Mouse (Mus musculus): ENCODE measurements around the gene 1110004F10Rik. TPM values are rescaled to one million over a fixed set of nuclear protein-coding genes. Genes with fewer than 3 reads are reported as not detected.

Gene 1110004F10Rik
- polyA plus RNA-seq, 1 experiment from 2014 or later: 308 TPM

DNA sequence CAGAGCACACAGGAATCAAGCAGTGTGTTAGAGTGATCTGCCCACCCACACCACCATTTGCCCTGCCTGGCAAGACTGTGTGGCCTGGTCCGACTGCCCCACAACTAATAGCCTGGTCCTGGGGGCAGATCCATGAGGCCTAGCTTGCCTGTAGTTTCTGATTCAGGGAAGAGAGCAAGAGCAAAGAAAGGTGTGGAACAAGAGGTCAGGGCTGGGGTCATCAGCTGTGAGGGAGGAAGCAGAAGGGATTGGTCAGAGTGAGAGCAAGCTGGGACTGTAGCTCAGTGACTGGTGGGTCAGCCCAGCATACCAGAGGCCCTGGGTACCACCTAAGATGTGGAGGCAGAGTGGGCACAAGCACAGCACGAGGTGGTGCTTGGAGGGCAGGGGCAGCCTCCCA, 87.9 kb downstream of the 1110004F10Rik start:
- no peak overlapping the region for H3K27ac ChIP-seq
- 71% methylated on average over 2 of the region's 2 CpGs for WGBS
- ATAC-seq (ENCODE audit: insufficient number of reproducible peaks, insufficient read depth, low FRiP score, low TSS enrichment, low read depth): no peak
- H3K27me3 ChIP-seq: no peaks in the 10 kb centered on the region
- H3K9me3 ChIP-seq: no peaks in the 10 kb centered on the region
- no peaks in the 10 kb centered on the region for H3K36me3 ChIP-seq
- H3K9ac ChIP-seq: no peak overlapping the region
- H3K4me2 ChIP-seq: no peak overlapping the region
- H3K4me1 ChIP-seq: peaks cover 29% of the 10 kb centered on the region
- no peak overlapping the region for H3K4me3 ChIP-seq

DNA sequence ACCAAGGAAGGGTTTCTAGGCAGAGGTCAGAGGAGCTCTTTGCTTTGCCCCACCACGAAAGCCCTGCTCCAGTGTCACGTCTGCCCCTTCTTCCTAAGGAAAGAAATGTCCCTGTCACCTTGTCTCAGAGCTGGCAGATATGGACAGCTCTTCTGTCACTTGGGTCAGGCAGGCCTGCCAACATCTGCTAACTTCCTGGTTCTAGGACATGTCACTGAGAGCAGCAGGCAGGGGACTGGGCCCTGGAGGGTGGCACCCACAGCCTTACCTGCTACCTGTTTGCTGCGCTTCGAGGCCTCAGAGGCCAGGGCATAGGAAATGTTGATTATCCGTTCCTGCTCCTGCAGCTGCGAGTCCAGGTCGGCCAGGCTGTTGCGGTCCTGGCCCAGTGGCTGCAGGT, 89.1 kb downstream of the 1110004F10Rik start:
- no peak for ATAC-seq (ENCODE audit: insufficient number of reproducible peaks, insufficient read depth, low FRiP score, low TSS enrichment, low read depth)
- H3K4me2 ChIP-seq: no peak overlapping the region
- no peaks in the 10 kb centered on the region for H3K27me3 ChIP-seq
- no peak overlapping the region for H3K27ac ChIP-seq
- no peak overlapping the region for H3K9ac ChIP-seq
- H3K4me1 ChIP-seq: peaks cover 17% of the 10 kb centered on the region
- H3K36me3 ChIP-seq: no peaks in the 10 kb centered on the region
- WGBS: 93% methylated on average over 8 of the region's 8 CpGs
- no peak overlapping the region for H3K4me3 ChIP-seq
- H3K9me3 ChIP-seq: no peaks in the 10 kb centered on the region

DNA sequence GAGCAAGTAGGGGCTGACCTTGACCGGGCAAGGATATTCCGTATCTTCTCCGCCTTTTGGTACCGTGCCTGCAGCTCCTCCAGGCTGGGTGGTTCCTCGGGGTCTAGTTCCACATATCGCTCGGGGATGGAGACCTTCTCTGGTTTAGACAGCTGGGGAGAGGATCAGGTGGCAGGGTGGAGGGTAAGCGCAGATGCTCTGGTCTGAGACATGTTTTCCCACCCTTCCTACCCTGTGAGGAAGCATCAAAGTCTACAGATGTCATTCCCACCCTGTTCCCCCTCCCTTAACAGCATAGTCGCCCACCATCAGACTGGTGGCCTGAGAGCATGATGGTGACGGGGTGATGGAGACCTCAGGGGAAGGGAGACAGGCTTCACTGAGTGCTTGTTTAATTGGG, 90.2 kb downstream of the 1110004F10Rik start:
- no peak overlapping the region for H3K4me2 ChIP-seq
- H3K36me3 ChIP-seq: no peaks in the 10 kb centered on the region
- whole genome bisulfite sequencing: 79% methylated on average over 10 of the region's 10 CpGs
- H3K27ac ChIP-seq: no peak overlapping the region
- H3K9me3 ChIP-seq: no peaks in the 10 kb centered on the region
- H3K4me3 ChIP-seq: no peak overlapping the region
- no peaks in the 10 kb centered on the region for H3K27me3 ChIP-seq
- ATAC-seq (ENCODE audit: insufficient number of reproducible peaks, insufficient read depth, low FRiP score, low TSS enrichment, low read depth): no peak
- peaks cover 9% of the 10 kb centered on the region for H3K4me1 ChIP-seq
- H3K9ac ChIP-seq: no peak overlapping the region

DNA sequence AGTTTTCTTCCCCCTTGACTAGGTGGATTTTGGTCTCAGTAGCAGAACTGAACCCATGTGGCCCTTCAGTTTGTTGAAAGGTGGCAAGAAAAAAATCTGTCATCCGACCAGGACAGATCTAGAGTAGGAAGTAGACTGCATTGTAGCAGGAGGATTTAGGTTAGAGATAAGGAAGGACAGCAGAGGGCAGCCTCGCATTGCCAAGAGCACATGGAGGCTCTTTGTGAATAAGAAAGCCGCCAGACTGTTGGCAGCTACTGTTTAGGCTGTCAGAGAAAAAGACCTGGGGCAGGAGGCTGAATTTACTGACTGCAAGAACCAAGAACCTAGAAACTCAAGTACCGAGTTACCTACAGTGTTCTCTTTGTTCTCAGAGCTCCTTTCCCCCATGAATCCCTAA, 92.2 kb downstream of the 1110004F10Rik start:
- ATAC-seq (ENCODE audit: insufficient number of reproducible peaks, insufficient read depth, low FRiP score, low TSS enrichment, low read depth): no peak
- H3K9me3 ChIP-seq: no peaks in the 10 kb centered on the region
- H3K27ac ChIP-seq: no peak overlapping the region
- WGBS: 15% methylated on average over 4 of the region's 4 CpGs
- H3K27me3 ChIP-seq: no peaks in the 10 kb centered on the region
- no peak overlapping the region for H3K9ac ChIP-seq
- H3K4me1 ChIP-seq: peaks cover 4% of the 10 kb centered on the region; the same call in 1 of the 2 replicates
- no peak overlapping the region for H3K4me3 ChIP-seq
- no peaks in the 10 kb centered on the region for H3K36me3 ChIP-seq
- H3K4me2 ChIP-seq: no peak overlapping the region

DNA sequence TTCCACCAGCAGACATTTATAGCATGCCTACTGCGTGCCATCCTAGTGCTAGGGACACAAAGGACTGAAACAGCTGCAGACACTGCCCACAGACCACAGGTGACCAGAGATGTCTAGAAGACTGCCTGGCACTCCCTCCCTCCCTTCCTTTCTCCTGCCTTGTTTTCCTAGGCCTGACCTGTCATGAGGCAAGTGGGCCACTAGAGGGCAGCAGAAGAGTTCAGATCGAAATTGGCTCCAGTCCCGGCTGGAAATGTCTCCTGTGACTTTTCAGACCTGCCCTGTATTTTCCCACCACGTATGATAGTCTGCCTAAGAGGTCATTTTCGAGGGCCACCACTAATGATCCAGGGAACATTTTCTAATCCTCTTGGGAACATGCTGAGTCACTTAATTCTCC, 92.9 kb downstream of the 1110004F10Rik start:
- H3K27ac ChIP-seq: no peak overlapping the region
- ATAC-seq (ENCODE audit: insufficient number of reproducible peaks, insufficient read depth, low FRiP score, low TSS enrichment, low read depth): no peak
- no peaks in the 10 kb centered on the region for H3K27me3 ChIP-seq
- H3K9me3 ChIP-seq: no peaks in the 10 kb centered on the region
- no peak overlapping the region for H3K4me2 ChIP-seq
- H3K9ac ChIP-seq: no peak overlapping the region
- peaks cover 4% of the 10 kb centered on the region; the same call in 1 of the 2 replicates for H3K4me1 ChIP-seq
- no peaks in the 10 kb centered on the region for H3K36me3 ChIP-seq
- no peak overlapping the region for H3K4me3 ChIP-seq
- 5% methylated on average over 5 of the region's 5 CpGs for WGBS

DNA sequence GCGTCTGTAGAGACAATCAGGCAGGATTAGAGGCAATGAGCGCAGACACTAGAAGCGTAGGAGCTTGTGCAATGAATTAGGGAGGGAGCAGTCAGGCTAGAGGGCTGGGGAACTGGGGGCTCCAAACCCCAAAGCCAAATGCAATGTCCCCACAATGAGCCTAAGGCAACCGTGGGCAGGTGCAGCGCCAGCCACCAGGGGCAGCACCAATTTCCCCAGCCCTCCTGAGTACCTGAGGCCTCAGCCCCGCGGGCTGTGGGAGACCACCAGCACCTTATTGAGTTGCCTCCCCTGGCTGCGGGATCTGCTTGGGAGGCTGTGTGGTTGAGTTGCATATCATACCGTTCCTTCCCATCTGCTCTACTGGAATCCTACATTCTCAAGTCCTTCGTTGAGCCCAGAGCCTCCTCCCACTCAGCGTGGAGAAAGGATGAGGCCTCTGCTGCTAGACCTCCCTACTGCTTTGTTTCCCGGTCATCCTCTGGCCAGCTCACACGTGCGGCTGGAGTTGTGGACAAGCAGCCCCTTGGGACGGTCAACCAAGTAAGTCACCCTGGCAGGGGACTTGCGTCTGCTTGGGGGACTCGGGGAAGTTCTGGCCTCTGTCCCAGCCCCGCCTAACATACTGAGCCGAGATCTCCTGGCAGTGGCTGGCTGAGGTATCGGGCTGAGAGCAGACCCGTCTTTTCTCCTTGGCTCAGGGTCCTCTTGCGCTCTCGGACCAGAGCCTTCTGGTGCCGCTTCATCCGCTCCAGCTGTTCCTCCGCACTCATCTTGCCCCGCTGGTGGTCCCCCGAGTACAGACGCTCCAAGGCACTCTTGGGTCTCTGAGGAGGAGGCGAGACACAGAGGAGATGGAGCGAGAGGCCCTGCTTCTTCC, 95.5 kb downstream of the 1110004F10Rik start:
- Histone ChIP-seq H3K27me3 (no peaks in the 10 kb centered on the region), H3K4me2 (no peak overlapping the region), H3K27ac (no peak overlapping the region), H3K4me1 (peaks cover 4% of the 10 kb centered on the region; the same call in 1 of the 2 replicates), H3K36me3 (no peaks in the 10 kb centered on the region), H3K9ac (no peak overlapping the region), H3K4me3 (no peak overlapping the region), H3K9me3 (no peaks in the 10 kb centered on the region)
- no peak for ATAC-seq (ENCODE audit: insufficient number of reproducible peaks, insufficient read depth, low FRiP score, low TSS enrichment, low read depth)
- 81% methylated on average over 31 of the region's 31 CpGs for WGBS

DNA sequence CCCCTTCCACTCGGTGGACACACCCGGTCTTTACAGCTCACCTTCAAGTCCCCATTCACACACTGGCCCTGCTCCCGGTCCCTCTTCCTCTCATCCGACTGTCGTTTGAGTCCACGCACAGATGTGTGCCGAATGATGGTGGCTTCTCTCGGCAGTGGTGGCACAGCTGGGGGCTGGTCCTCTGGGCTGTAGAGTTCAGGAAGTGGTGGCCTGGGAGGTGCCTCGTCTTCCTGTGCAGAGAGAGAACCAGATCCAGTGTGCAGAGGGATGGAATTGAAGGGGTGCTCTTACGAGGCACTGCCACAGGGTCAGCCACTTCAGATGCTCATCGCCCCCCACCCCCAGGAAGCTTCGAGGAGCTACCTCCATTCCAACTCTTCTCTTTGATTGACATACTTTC, 98.0 kb downstream of the 1110004F10Rik start:
- H3K36me3 ChIP-seq: no peaks in the 10 kb centered on the region
- no peak overlapping the region for H3K4me3 ChIP-seq
- 0 out of 2 replicates have a peak, but pooled peaks cover 4% of the 10 kb centered on the region for H3K4me1 ChIP-seq
- H3K27ac ChIP-seq: no peak overlapping the region
- no peak overlapping the region for H3K9ac ChIP-seq
- no peaks in the 10 kb centered on the region for H3K9me3 ChIP-seq
- ATAC-seq (ENCODE audit: insufficient number of reproducible peaks, insufficient read depth, low FRiP score, low TSS enrichment, low read depth): no peak
- H3K27me3 ChIP-seq: no peaks in the 10 kb centered on the region
- no peak overlapping the region for H3K4me2 ChIP-seq
- 85% methylated on average over 12 of the region's 12 CpGs for WGBS

DNA sequence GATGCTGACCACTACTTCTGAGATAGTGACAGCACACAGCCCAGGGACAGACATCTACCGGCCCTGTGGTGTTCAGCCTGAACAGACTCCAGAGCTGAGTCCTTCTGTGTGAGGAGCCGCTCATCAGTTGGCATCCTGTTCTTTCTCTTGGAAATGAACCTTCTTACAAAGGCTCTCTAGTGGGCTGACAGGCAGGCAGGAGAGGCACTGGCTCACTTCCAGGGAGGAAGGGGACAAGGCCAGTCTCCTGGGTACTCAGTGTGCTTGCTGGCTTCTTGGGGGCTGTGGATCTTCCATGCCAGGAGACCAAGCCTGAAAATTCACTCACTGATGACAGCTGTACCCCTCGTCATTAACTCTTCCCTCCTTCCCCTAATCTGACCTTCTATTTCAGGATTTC, 98.5 kb downstream of the 1110004F10Rik start:
- ATAC-seq (ENCODE audit: insufficient number of reproducible peaks, insufficient read depth, low FRiP score, low TSS enrichment, low read depth): no peak
- 81% methylated on average over 3 of the region's 3 CpGs for WGBS

DNA sequence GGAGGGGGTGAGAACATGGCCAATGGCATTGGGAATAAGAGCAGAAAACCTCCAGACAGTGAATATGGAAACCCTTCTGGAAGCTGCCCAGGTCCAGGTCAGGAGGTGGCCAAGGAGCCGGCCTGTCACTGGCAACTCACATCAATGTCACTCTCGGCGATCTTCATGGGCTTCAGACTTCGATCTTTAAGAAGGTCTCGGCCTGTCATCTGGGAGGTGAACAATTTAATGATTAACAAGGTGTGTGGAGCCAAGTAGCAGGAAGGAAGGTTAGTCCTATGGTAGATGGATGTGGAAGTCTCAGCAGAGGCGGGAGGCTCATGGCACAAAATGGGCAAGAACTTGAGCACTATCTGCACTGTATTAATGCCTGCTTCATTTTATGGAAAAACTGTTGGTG, 105.8 kb downstream of the 1110004F10Rik start:
- Histone ChIP-seq H3K4me3 (no peak overlapping the region), H3K4me1 (0 out of 2 replicates have a peak, but pooled peaks cover 4% of the 10 kb centered on the region), H3K4me2 (no peak overlapping the region), H3K27ac (no peak overlapping the region), H3K9me3 (no peaks in the 10 kb centered on the region), H3K27me3 (no peaks in the 10 kb centered on the region), H3K9ac (no peak overlapping the region), H3K36me3 (no peaks in the 10 kb centered on the region)
- 93% methylated on average over 6 of the region's 6 CpGs for WGBS
- no peak for ATAC-seq (ENCODE audit: insufficient number of reproducible peaks, insufficient read depth, low FRiP score, low TSS enrichment, low read depth)

More for the DNA sequence above, 98.5 kb downstream of the 1110004F10Rik start:
- Histone ChIP-seq H3K4me1 (0 out of 2 replicates have a peak, but pooled peaks cover 4% of the 10 kb centered on the region), H3K27ac (no peak overlapping the region), H3K4me2 (no peak overlapping the region), H3K9ac (no peak overlapping the region), H3K36me3 (no peaks in the 10 kb centered on the region), H3K9me3 (no peaks in the 10 kb centered on the region), H3K27me3 (no peaks in the 10 kb centered on the region), H3K4me3 (no peak overlapping the region)

DNA sequence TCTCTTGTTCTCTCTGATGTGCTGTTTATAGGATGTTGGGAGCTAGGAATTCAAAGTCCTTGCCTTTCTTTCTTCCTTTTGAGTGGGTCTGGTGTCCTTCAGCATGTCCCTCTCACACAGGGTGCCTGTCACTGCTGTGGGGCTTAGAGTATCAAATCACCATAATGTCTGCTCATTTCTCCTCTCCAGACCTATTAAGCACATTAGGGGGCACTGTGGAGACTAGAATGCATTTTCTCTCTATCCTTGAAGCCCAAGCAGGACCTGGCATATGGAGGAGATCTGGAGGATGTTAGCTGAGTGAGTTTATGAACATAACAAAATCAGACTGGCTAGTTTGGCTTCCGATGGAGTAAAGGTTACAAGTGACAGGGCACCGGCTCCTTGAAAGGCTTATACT, 107.9 kb downstream of the 1110004F10Rik start:
- ATAC-seq (ENCODE audit: insufficient number of reproducible peaks, insufficient read depth, low FRiP score, low TSS enrichment, low read depth): no peak
- 82% methylated on average over 2 of the region's 2 CpGs for WGBS
- Histone ChIP-seq H3K4me2 (no peak overlapping the region), H3K27ac (no peak overlapping the region), H3K4me3 (no peak overlapping the region), H3K9me3 (no peaks in the 10 kb centered on the region), H3K36me3 (no peaks in the 10 kb centered on the region), H3K9ac (no peak overlapping the region), H3K27me3 (no peaks in the 10 kb centered on the region), H3K4me1 (no peaks in the 10 kb centered on the region)

DNA sequence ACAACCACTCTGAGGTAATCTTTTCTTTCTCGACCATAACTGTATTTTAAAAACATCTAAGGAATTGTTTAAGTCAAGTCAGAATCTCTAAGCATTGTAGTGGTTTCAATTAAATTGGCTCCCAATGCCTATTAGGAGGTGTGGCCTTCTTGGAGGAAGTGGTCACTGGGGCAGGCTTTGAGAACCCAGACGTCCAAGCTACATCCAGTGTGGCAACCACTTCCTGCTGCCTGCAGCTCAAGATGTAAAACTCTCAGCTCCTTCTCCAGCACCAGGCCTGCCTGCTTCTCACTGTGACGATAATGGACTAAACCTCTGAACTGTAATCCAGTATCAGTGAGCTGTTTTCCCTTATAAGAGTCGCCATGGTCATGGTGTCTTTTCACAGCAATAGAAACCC, 110.4 kb downstream of the 1110004F10Rik start:
- ATAC-seq (ENCODE audit: insufficient number of reproducible peaks, insufficient read depth, low FRiP score, low TSS enrichment, low read depth): no peak
- Histone ChIP-seq H3K27me3 (no peaks in the 10 kb centered on the region), H3K9ac (no peak overlapping the region), H3K36me3 (no peaks in the 10 kb centered on the region), H3K4me3 (no peak overlapping the region), H3K4me2 (no peak overlapping the region), H3K27ac (no peak overlapping the region), H3K9me3 (no peaks in the 10 kb centered on the region), H3K4me1 (no peaks in the 10 kb centered on the region)
- WGBS: 56% methylated on average over 4 of the region's 4 CpGs

DNA sequence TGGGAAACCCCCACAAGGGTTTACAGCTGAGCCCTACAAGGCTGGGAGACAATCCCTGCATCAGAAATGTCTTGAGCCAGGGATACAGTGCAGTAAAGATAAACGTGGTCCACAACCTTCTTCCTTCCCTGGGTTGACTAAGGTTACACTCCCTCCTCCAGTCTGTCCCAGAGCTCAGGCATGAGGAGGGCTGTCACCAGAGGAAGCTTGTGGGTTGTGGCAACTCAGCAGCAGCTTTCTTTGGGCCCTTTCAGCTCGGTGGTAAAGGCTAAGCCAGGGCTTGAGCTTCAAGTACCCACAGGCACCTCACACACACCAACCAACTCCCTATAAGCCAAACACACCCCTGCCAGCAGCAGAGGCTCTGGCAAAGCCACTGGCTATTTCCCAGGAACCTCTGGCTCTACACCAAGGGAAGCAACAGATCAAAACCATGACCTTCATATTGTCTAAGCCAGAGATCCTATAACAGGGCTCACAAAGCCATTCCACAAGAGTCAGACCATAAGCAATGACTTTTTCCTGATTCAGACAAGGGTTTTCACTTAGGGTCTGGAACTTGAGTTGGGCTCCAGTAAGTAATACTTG, 114.7 kb downstream of the 1110004F10Rik start:
- H3K9ac ChIP-seq: no peak overlapping the region
- no peak overlapping the region for H3K27ac ChIP-seq
- 0 out of 2 replicates have a peak, but pooled peaks cover 4% of the 10 kb centered on the region for H3K36me3 ChIP-seq
- 0 out of 2 replicates have a peak, but pooled peaks cover 5% of the 10 kb centered on the region for H3K4me1 ChIP-seq
- WGBS: 64% methylated on average over 2 of the region's 2 CpGs
- H3K9me3 ChIP-seq: no peaks in the 10 kb centered on the region
- H3K4me3 ChIP-seq: no peak overlapping the region
- no peak for ATAC-seq (ENCODE audit: insufficient number of reproducible peaks, insufficient read depth, low FRiP score, low TSS enrichment, low read depth)
- no peak overlapping the region for H3K4me2 ChIP-seq
- H3K27me3 ChIP-seq: no peaks in the 10 kb centered on the region

Measured in embryonic facial prominence, embryonic 13.5 days (tissue).